Comparison of ENCODE assay signal across 8 mouse cellular contexts in the genomic region with DNA sequence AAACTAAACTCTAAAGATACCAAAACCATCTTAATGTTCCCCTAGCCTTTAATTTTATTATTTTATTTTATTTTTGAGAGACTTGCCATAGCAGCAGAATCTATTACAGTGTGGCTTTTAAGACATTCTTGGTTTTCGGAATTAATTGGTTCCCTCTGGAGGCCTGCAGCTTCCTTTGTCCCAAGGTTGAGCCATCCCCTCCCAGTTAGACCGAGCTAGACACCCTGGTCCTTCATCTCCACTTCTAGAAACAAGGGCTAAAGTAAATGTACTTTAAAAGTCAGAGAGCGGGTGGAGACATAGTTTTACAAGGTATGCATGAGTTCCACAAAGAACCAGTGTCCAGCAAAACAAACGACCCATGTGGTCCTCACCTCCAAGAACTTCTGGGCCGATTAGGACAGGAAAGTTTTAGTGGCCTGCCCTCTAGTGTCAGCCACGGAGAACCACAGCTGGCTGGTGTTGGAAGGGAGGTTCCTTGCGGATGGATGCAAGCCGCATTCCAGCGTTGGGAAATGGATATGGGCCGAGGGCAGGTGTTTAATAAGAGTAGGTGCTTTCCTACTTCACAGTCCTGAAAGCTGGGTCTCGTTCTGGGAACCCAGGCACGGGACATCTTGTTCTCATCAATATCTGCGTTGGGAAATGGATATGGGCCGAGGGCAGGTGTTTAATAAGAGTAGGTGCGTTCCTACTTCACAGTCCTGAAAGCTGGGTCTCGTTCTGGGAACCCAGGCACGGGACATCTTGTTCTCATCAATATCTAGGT.
DNase-seq lines count a peak whose midpoint lies in the region; ATAC-seq and TF ChIP-seq lines count a peak whose summit lies in the region.

No protein-coding gene starts in this region.

- H3K9ac ChIP-seq in intestine, postnatal 0 days (ENCODE audit: low read depth, low read length) = no peak overlapping the region
- H3K9ac ChIP-seq in midbrain, embryonic 15.5 days = no peak overlapping the region

- no peaks in the 10 kb centered on the region for H3K27me3 ChIP-seq in intestine, postnatal 0 days (replicated peaks; ENCODE audit: control insufficient read depth, insufficient read depth, low read length)
- H3K27me3 ChIP-seq in midbrain, embryonic 15.5 days (replicated peaks) = no peaks in the 10 kb centered on the region
- no peaks in the 10 kb centered on the region for H3K27me3 ChIP-seq in testis, adult 2 months (ENCODE audit: control insufficient read depth, insufficient read depth, low read length)

- no peaks in the 10 kb centered on the region for H3K9me3 ChIP-seq in intestine, postnatal 0 days (ENCODE audit: control insufficient read depth)
- H3K9me3 ChIP-seq in midbrain, embryonic 15.5 days = no peaks in the 10 kb centered on the region

- intact Hi-C loops in left cerebral cortex, postnatal 4 days (cut with DNase I) = loop anchor here (10.0 kb wide), 3 partner anchors 261 to 341 kb away; no protein-coding TSS in a partner anchor

- H3K4me1 ChIP-seq in intestine, postnatal 0 days (replicated peaks; ENCODE audit: control insufficient read depth, insufficient read depth, low read length) = no peaks in the 10 kb centered on the region
- H3K4me1 ChIP-seq in midbrain, embryonic 15.5 days = no peaks in the 10 kb centered on the region
- H3K4me1 ChIP-seq in testis, adult 2 months (ENCODE audit: control insufficient read depth, insufficient read depth, low read length) = peaks cover 2% of the 10 kb centered on the region; the same call in 1 of the 2 replicates

- ATAC-seq in granulocyte monocyte progenitor cell, adult 5-6 weeks (replicated peaks; ENCODE audit: poor library complexity, severe bottlenecking) = peak; percentile 87
- peak; percentile 49; the same call in 1 of the 2 replicates for ATAC-seq in intestine, postnatal 0 days
- peak; percentile 86 for ATAC-seq in midbrain, embryonic 15.5 days (replicated peaks)

- DNase-seq in 3134 (ENCODE audit: extremely low read depth, insufficient read length, low spot score) = peak; percentile 23
- peak; percentile 64 to 67 for DNase-seq in adrenal gland, adult 18-20 months (ENCODE audit: low spot score in 2 of 2)
- DNase-seq in embryo, embryonic 10.5 days (ENCODE audit: low spot score) = peak; percentile 92
- DNase-seq in left cerebral cortex, postnatal 4 days = peak; percentile 71

- WGBS in intestine, postnatal 0 days = 31% methylated on average over 17 of the region's 17 CpGs
- WGBS in midbrain, embryonic 15.5 days = 33% methylated on average over 17 of the region's 17 CpGs

- no peak overlapping the region for H3K27ac ChIP-seq in intestine, postnatal 0 days (ENCODE audit: low read depth, low read length)
- H3K27ac ChIP-seq in midbrain, embryonic 15.5 days = no peak overlapping the region
- no peak overlapping the region for H3K27ac ChIP-seq in testis, adult 2 months (ENCODE audit: control insufficient read depth, insufficient read depth, low read depth, low read length)

- no peak for TF ChIP-seq POLR2A in testis, adult 2 months (IDR thresholded peaks at IDR 0.05; ENCODE audit: control insufficient read depth, low read depth, low read length)

- no peak overlapping the region for H3K4me2 ChIP-seq in intestine, postnatal 0 days (replicated peaks; ENCODE audit: low read depth)
- H3K4me2 ChIP-seq in midbrain, embryonic 15.5 days = no peak overlapping the region

- TF ChIP-seq CTCF in intestine, postnatal 0 days (IDR thresholded peaks at IDR 0.05; ENCODE audit: low read depth) = peak; percentile 94
- peak; percentile 72; the same call in 1 of the 2 replicates for TF ChIP-seq CTCF in testis, adult 2 months (IDR thresholded peaks at IDR 0.05; ENCODE audit: control insufficient read depth, insufficient read depth, insufficient replicate concordance, low read depth, low read length)

- H3K4me3 ChIP-seq in intestine, postnatal 0 days (ENCODE audit: low read depth, low read length) = no peak overlapping the region
- H3K4me3 ChIP-seq in midbrain, embryonic 15.5 days = no peak overlapping the region
- H3K4me3 ChIP-seq in testis, adult 2 months (ENCODE audit: control insufficient read depth, low read depth, low read length) = no peak overlapping the region

- no peaks in the 10 kb centered on the region for H3K36me3 ChIP-seq in intestine, postnatal 0 days (ENCODE audit: control insufficient read depth, insufficient read depth)
- H3K36me3 ChIP-seq in midbrain, embryonic 15.5 days (replicated peaks) = no peaks in the 10 kb centered on the region; the same call in 1 of the 2 replicates
- no peaks in the 10 kb centered on the region for H3K36me3 ChIP-seq in testis, adult 2 months (ENCODE audit: control insufficient read depth, insufficient read depth, low read length)

Comparison
In these comparisons a context has a peak if more than half of its experiments do, and no peak if none do; other contexts are left out.
1. DNase-seq: peak in every context shown above with its lines; median percentile 92 in embryo, embryonic 10.5 days; 71 in left cerebral cortex, postnatal 4 days; 66 in adrenal gland, adult 18-20 months; 23 in 3134.